Mouse (Mus musculus) MEL-GATA-1-ER (cell line): ENCODE measurements around the gene Samd5.
A peak's percentile ranks its signal among the peaks of the same experiment; 100 is the strongest.

Source experiments
- DNase-seq: peaks from one replicate; pipeline ENCODE4 v3.0.0-alpha.2; 2012; ENCODE audit warnings: low read depth; ENCODE audit errors: extremely low read depth

The Samd5 gene

GRCm38 (mm10) chr10:9575605-9576004 lies 99.4 kb downstream of the Samd5 start:
- peak; percentile 39 for DNase-seq

GRCm38 (mm10) chr10:9574135-9574534 lies 100.9 kb downstream of the Samd5 start:
- no peak for DNase-seq
